Mouse (Mus musculus): ENCODE results near the gene Aqp3.

GRCm38 (mm10) chr4:41081733-41082132, 16.2 kb downstream of the Aqp3 start:
- no peak for TF ChIP-seq HCFC1 (IDR thresholded peaks at IDR 0.05; ENCODE audit: borderline replicate concordance, insufficient read depth, low read length)
- no peak for TF ChIP-seq ZNF384 (IDR thresholded peaks at IDR 0.05; ENCODE audit: low read depth, low read length)
- no peak for TF ChIP-seq MAFK (IDR thresholded peaks at IDR 0.05; ENCODE audit: insufficient read depth, low read depth, low read length)
